Mouse (Mus musculus) gastrocnemius, postnatal 14 days (tissue): ENCODE data around the gene Cib3. TPM values are rescaled to one million over a fixed set of nuclear protein-coding genes. Genes with fewer than 3 reads are reported as not detected.
A peak's percentile ranks its signal among the peaks of the same experiment; 100 is the strongest.

Experiments used
- DNase-seq: peaks from one replicate; pipeline ENCODE4 v3.0.0; 2021; ENCODE audit warnings: mixed read lengths
- intact Hi-C: fragments of 180-260 bp; cut with DNase I; formaldehyde crosslinking; loops from one replicate; pipeline ENCODE4 v1.15.1; 2025; ENCODE audit warnings: low total_unique reads
- total RNA-seq, 2 experiments: library from RNA; stranded (reverse); gene quantifications; 2 replicates each; pipeline ENCODE4 v1.2.3; 2021

Cib3 gene
- total RNA-seq, 2 experiments from 2014 or later, result not detected

DNA sequence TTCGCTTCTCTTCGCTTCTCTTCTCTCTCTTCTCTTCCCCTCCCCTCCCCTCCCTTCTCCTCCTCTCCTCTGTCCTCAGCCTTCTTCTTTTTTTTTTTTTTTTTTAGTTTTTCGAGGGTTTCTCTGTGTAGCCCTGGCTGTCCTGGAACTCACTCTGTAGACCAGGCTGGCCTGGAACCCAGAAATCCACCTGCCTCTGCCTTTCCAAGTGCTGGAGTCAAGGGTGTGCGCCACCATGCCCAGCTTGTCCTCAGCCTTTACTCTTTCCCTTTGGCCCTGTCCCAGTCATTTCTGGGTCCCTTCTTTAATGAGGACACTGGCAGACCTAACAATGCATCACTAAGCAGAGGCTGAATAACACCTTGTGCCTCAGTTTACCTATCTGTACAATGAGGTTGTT is 899 bp upstream of the Cib3 start, which contains the start of gene Gm11034:
TSS of gene Gm11034 (minus strand) at position 101 of the 400 bp plus-strand sequence.
- intact Hi-C loops, result no loop called here
- DNase-seq, result no peak

DNA sequence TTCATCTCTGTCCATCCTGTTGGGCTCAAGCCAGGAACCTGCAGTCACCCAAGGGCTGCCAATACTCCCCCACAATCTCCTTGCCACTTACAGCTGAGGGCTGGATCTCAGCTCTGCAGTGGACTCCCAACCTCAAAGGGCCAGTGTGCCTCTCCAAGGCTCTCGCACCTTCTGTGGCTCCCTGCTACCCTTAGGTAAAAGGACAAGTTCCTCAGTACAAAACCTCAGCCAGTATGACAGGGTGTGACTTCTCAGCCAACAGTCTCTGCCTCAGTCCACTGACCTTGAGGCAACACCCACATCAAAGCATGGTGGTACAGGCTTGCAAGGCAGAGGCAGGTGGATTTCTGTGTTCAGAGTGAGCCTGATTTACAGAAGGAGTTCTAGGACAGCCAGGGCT is 791 bp downstream of the Cib3 start:
- intact Hi-C loops, result no loop called here

GRCm38 (mm10) chr8:72210710-72211109 is 1.9 kb downstream of the Cib3 start:
- no peak for DNase-seq
- intact Hi-C loops, result no loop called here

More for the DNA sequence above, 791 bp downstream of the Cib3 start:
- no peak for DNase-seq

- DNase-seq, result no peak
- intact Hi-C loops, result no loop called here
These were observed 2.4 kb downstream of the Cib3 start for GRCm38 (mm10) chr8:72210222-72210621.

DNA sequence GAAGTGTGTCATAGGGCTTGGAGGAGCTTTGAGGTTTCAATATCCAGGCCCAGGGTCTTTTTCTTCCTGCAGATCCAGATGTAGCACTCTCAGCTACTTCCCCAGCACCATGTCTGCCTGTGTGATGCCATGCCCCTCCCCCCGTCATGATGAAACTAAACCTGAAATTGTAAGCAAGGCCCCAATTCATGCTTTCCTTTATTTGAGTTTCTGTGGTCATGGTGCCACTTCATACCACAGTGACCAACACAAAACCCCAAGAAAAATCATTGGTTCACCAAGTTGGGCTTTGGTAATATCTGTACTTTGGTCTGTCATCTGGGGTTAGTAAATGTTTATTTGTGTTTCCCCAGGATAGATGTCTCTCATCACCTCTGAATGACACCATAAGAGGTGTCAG is 4.1 kb downstream of the Cib3 start:
- no peak for DNase-seq
- intact Hi-C loops, result no loop called here

DNA sequence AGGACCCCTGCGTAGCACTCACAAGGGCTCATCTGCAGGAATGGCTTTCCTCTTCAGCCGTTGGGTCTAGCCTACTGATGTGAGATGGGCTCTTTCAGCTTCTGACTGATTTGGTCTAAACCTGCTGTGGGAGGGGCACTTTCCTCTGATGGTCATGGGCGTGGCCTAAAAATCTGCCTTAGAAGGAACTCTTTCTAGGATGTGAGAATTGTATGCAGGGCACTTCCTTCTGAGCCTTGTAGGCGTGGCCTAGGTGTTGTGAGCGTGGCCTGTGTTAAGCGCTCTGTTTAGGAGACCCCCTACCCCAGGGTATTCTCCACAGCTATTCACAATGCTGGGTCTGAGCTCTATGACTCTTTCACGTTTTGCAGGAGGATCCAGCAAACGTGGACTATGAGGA is 14.6 kb downstream of the Cib3 start:
- intact Hi-C loops, result no loop called here

GRCm38 (mm10) chr8:72192065-72192464 is 20.6 kb downstream of the Cib3 start:
- no peak for DNase-seq

More for the DNA sequence above, 14.6 kb downstream of the Cib3 start:
- DNase-seq, result no peak

DNA sequence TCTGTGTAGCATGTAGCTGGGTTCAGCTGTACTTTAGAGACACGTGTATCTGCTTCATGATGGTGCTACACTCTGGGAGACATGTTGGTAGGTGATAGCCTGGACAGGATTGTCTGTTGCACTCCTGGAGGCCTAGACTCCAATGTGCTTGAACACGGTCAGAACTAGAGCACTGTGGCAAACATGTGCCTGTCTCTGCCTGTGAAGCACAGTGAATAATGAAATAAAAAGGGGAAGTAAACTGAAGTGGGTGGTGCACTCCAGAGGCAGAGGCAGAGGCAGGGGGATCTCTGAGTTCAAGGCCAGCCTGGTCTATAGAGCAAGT is 22.5 kb downstream of the Cib3 start:
- intact Hi-C loops, result no loop called here
- DNase-seq, result no peak

More at GRCm38 (mm10) chr8:72192065-72192464, 20.6 kb downstream of the Cib3 start:
- intact Hi-C loops, result no loop called here

DNA sequence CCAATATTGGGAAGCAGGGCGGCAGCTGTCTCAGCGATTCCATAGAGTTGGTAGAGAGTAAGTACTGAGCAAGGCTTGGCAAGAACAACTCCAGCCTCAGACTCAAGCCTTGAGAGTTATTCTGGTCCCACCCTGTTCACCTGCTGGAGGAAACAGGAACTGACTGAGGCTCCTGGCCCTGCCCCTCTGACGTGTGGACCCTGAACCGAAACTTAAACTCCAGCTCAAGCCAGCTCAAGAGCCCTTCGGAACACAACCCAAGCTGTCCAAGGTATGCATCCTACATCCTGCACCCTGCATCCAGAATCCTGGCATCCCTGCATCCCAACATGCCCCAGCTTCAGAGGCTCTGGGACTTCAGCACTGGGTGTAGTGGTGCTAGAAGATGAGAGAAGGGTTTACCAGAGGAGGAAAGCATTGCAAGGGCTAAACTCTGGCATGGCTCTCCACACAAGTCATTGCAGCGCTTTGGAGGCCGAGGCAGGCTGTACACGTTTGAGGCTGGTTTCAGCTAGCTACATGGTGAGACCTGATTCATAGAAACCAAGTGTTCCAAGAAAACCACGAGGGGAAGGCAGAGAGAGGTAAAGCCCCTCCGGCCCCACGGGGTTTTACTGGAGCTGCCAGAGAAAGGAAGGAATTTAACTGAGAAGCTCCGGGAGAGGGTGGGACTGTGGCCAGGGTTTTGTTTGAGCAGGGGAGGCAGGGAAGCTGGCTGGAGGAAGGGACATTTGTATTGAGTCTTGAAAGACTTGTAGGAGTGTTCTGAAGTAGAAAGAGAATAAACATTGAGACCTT is 23.0 kb downstream of the Cib3 start, which contains the start of gene Hsh2d:
TSS of gene Hsh2d (plus strand) at position 222 of the 798 bp plus-strand sequence.
- DNase-seq, result no peak
- intact Hi-C loops, result no loop called here

DNA sequence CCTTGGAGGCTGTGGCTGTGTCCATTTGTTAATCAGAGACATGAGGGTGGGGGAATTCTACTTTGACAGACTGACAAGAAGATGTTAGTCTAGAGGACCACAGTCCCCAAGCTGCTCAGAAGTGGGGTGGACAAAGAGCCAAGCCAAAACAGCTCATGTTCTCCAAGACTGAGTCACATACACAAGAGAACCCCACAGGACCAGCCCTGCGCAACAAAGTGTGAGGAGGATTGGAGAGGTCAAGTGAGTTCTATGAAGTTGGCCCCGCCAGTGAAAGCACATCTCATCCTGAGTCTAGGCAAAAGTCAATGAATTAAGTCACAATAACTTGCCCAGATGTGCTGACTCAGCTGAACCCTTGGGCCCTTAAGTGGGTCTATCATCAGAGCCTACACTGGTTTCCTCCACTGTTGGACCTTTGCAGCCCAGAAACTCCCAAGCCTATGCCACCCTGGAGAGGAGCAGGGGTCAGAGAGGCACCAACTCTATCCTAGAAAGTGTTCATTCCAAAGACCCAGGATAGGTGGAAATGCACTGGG is 24.8 kb downstream of the Cib3 start:
- intact Hi-C loops, result no loop called here
- peak; percentile 13 for DNase-seq

DNA sequence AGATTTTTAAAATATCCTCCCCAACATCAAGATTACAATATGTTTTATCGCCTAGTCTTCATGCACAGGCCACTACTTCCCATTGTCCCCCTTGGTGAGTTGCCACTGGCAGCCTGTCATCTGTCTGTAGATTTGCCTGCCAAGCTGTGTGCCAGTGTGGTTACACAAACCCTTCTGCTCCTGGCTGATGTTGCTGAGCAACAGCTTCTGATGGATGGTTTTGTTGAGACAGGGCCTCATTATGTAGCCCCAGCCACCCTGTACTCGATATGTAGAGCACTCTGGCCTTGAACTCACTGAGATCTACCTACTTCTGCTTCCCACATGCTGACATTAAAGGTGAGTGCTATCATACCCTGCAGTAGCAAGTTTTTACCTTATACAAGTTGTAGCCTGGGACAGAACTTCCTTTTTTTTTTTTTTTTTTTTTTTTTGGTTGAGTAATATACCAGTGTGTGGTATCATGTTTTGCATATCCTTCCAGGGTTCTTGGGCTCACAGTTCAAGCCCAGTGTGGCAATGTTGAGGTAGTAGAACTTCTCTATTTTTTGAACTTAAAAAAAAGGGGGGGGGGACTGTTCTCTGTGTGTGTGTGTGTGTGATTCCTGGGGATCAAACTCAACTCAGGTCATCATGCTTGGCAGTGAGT is 29.0 kb downstream of the Cib3 start:
- no peak for DNase-seq
- intact Hi-C loops, result no loop called here

DNA sequence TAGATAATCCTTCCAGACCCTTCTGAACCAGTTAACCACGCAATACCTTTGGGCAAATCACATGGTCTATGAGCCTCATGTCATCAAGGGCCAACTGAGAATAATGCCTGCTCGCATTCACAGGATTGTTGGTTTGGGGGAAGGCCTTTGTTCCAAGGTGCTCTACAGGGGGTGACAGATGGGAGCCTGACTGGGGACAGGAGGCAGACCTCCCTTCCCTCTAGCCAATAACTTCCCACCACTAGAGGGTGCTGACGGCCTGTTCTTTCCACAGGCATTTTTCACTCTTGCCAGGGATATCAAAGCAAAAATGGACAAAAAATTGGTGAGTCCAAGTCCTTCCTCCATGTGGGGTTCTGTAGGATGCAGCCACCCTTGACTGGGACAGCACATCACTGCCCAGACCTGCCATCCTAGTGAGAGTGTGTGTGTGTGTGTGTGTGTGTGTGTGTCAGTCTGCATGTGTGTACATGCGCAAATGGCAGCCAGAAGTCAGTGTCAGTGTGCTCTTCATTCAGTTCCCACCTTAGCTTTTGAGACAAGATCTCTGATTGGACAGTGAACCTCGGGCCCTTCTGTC is 35.2 kb downstream of the Cib3 start:
- intact Hi-C loops, result loop anchor here (5.0 kb wide), 1 partner anchor 190 kb away; no protein-coding TSS in a partner anchor
- DNase-seq, result peak; percentile 66

DNA sequence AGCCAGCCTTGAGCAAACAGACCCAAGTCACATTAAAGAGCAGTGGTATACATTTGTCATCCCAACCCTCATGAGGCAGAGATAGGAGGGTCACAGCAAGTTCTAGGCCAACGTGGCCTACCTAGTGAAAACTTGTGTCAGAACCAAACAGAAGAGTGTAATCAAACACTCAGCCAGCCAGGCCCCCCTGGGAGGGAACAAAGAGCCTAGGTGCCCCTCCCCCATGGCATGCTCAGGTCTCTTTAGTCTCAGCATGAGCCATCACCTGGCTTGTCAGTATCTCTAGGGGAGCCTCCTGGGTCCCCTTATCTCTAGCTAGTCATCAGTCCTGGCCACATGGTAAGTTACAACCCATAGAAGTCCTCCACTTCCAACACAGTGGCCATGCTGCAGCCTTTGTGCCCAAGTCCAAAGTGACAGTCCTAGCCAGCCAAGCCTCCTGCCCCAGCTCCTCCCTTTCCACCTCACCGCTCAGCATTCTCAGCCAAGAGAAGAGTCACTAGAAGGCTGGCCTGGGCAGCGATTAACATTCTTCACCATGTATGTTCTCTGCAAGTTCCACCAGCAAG is 42.9 kb downstream of the Cib3 start:
- no peak for DNase-seq
- intact Hi-C loops, result loop anchor here (5.0 kb wide), 1 partner anchor 53 kb away; no protein-coding TSS in a partner anchor

DNA sequence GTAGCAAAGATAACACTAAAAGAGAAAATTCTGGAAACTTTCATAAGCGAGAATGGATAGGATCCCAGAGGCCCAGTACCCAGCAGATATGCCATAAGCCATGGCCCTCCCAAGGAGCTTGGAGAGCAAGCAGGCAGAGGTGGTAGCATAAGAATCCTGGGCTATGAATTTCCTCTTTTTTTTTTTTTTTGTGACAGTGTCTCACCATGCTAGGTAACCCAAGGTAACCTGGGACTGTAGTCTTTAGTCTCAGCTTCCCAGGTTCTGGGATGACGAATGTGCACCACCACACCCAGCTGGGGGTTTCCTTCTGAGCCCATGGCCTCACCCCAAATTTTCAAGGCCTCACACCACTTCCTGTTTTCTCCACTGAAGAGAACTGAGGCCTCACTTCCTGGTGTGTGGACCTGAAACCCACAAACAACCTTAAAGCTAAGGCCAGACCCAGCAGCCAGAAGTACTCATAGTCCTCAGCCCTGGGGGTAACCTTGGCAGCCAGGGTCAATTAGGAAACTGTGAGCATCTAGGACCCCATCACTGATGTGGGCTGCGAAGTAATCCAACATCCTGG is 43.5 kb downstream of the Cib3 start:
- DNase-seq, result no peak
- intact Hi-C loops, result no loop called here

GRCm38 (mm10) chr8:72162821-72163220 is 49.8 kb downstream of the Cib3 start:
- DNase-seq, result no peak
- intact Hi-C loops, result no loop called here

DNA sequence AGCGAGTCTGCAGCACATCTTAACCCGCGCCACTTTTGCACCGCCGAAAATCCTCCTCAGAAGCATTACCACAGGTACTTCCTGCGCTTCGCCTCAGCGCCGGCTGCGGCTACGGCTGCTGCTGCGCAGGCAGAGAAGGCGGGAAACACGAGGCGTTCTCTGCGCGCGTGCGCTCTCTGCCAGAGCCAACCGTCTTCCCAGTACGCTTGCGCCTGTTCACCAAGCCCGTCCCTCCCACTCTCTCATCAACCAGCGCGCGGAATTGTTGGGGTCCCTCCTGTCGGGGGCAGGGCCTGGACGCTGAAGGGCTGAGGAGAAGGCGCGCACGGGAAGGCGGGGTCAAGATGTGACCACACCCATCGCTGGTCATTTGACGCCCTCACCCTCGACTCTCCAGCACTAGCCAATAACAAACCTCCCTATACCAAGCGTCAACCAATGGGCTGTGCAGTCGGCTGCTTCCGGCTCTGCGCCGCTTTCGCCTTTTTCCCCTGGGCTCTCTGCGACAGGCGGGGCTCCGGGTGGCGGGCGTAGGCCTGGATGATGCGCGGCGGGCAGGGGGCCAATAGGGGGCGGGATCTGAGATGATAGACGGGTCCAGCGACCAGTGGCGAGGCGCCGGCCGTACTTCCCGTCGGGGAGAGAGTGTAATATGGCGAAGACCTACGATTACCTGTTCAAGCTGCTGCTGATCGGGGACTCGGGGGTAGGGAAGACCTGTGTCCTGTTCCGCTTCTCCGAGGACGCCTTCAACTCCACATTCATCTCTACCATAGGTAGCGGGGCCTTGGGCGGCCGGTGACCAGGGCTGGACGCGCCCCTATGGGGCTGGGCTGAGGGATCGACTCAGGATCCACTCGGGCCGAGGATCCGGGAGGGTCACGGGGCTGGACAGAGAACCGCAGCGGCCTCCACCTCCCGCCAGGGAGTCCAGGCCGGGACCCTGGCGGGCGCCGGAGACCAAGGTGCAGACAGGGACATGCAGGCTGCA is 51.6 kb downstream of the Cib3 start, which contains the start of gene Rab8a:
TSS of gene Rab8a (plus strand) at position 494 of the 991 bp plus-strand sequence.
- intact Hi-C loops, result no loop called here

DNA sequence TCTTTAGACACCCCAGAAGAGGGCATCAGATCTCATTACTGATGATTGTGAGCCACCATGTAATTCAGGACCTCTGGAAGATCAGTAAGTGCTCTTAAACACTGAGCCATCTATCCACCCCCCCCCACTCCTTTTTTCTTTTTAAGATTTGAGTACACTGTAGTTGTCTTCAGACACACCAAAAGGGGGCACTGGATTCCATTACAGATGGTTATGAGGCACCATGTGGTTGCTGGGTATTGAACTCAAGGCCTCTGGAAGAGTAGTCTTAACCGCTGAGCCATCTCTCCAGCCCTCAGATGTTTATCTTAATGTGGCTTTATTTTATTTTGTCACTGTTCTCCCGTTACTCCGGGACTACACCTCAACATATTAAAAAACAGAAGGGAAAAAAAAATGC is 52.6 kb downstream of the Cib3 start:
- DNase-seq, result no peak
- intact Hi-C loops, result no loop called here

More for the DNA sequence above, 51.6 kb downstream of the Cib3 start, which contains the start of gene Rab8a:
- DNase-seq, result peak; percentile 99

DNA sequence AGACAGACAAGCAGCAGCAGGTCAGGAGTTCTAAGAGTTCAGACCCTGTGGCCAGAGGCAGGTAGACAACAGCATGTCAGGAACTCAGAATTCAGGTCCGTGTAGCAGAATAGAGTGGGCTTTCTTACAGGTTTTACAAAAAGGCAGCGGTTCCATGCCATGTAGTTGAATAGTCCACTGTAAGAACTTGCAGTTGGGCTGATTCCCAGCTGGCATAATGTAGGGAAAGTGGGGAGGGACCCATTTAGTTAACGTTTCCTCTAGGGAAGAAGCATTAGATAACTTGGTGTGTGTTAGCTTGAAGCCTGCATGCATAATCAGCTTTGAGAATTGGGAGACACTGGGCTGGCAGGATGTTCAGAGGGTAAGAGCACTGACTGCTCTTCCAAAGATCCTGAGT is 53.9 kb downstream of the Cib3 start:
- intact Hi-C loops, result no loop called here
- no peak for DNase-seq
